Mouse (Mus musculus): ENCODE results near the gene Ccdc141.

- TF ChIP-seq CTCF (IDR thresholded peaks at IDR 0.05; ENCODE audit: borderline replicate concordance, control insufficient read depth, extremely low read depth, insufficient read depth, low read length, poor library complexity), result no peak
- no peak for TF ChIP-seq POLR2A (IDR thresholded peaks at IDR 0.05; ENCODE audit: control insufficient read depth, extremely low read depth, insufficient read depth, low read length, poor library complexity)
Observed at GRCm38 (mm10) chr2:77081156-77081555, 89.3 kb downstream of the Ccdc141 start.
